Mouse (Mus musculus) midbrain, embryonic 16.5 days (tissue): ENCODE measurements around the gene Mfn1. TPM values are rescaled to one million over a fixed set of nuclear protein-coding genes. Genes with fewer than 3 reads are reported as not detected.
A peak's percentile ranks its signal among the peaks of the same experiment; 100 is the strongest.

ENCODE experiments used
- ATAC-seq: fragments of 200-750 bp; cut with Nextera tagmentation; 2 replicates; pipeline ENCODE4 v1.8.0; 2017; ENCODE audit warnings: moderate TSS enrichment
- H3K27ac ChIP-seq: fragments of 300-500 bp; sonication (generic); 2 replicates; pipeline ENCODE4 v1.5.1; 2014; ENCODE audit warnings: mild to moderate bottlenecking, low read length, mixed read lengths
- H3K27me3 ChIP-seq: fragments of 300-500 bp; sonication (generic); 2 replicates; pipeline ENCODE4 v1.6.1; 2014; ENCODE audit warnings: low read depth, low read length, mixed read lengths; ENCODE audit not compliant: control insufficient read depth, insufficient read depth
- H3K36me3 ChIP-seq: fragments of 300-500 bp; sonication (generic); 2 replicates; pipeline ENCODE4 v1.6.1; 2014; ENCODE audit warnings: mild to moderate bottlenecking, low read length, moderate library complexity, mixed read lengths; ENCODE audit not compliant: control insufficient read depth, insufficient read depth
- H3K4me1 ChIP-seq: fragments of 300-500 bp; sonication (generic); 2 replicates; pipeline ENCODE4 v1.6.1; 2014; ENCODE audit warnings: mild to moderate bottlenecking, low read length, mixed read lengths; ENCODE audit not compliant: control insufficient read depth, insufficient read depth
- H3K4me2 ChIP-seq: fragments of 300-500 bp; sonication (generic); 2 replicates; pipeline ENCODE4 v1.6.1; 2014; ENCODE audit warnings: mild to moderate bottlenecking, low read length, mixed read lengths
- H3K4me3 ChIP-seq: fragments of 300-500 bp; sonication (generic); 2 replicates; pipeline ENCODE4 v1.5.1; 2014; ENCODE audit warnings: low read depth, mild to moderate bottlenecking, low read length, moderate library complexity, mixed read lengths
- H3K9ac ChIP-seq: fragments of 300-500 bp; sonication (generic); 2 replicates; pipeline ENCODE4 v1.6.1; 2014; ENCODE audit warnings: low read depth, low read length, mixed read lengths
- H3K9me3 ChIP-seq: fragments of 300-500 bp; sonication (generic); replicated peaks from 2 replicates; pipeline ENCODE4 v1.6.1; 2014; ENCODE audit warnings: mild to moderate bottlenecking, low read length, mixed read lengths; ENCODE audit not compliant: control insufficient read depth, poor library complexity, severe bottlenecking
- WGBS: fragments of 180-500 bp; shearing (Covaris S2); extraction: QIAGEN DNeasy Blood & Tissue Kit; methylation state at CpG from one replicate; pipeline ENCODE4 v1.1.7; 2014; 5-methylcytosine and 5-hydroxymethylcytosine counted together
- polyA plus RNA-seq: library from polyadenylated mRNA; unstranded; fragments of >200 nt; fragmentation: Nextera tagmentation; extraction: Ambion mirVana; gene quantifications from 2 replicates; pipeline ENCODE4 v1.2.1, GENCODE M21; 2015

The Mfn1 gene
- 41.7 and 43.5 TPM in 2 replicates for polyA plus RNA-seq

- peak; percentile 100 for ATAC-seq
- Histone ChIP-seq H3K4me3 (peak within 1 kb of the TSS; percentile 90), H3K4me2 (peak within 1 kb of the TSS; percentile 76), H3K27ac (peak within 1 kb of the TSS; percentile 85), H3K9ac (peak within 1 kb of the TSS; percentile 79), H3K9me3 (no peaks in the 10 kb centered on the region), H3K27me3 (no peaks in the 10 kb centered on the region), H3K4me1 (peaks cover 13% of the 10 kb centered on the region), H3K36me3 (peaks cover 7% of the 10 kb centered on the region; the same call in 1 of the 2 replicates)
- 0% methylated on average over 37 of the region's 47 CpGs for WGBS
Measured at GRCm38 (mm10) chr3:32529303-32529898, at the start of gene Mfn1. TSS of gene Mfn1 (plus strand) at chr3:32529465.

- H3K4me1 ChIP-seq, result no peaks in the 10 kb centered on the region
- no peak overlapping the region for H3K9ac ChIP-seq
- H3K9me3 ChIP-seq, result no peaks in the 10 kb centered on the region
- H3K4me3 ChIP-seq, result no peak overlapping the region
- 91% methylated on average over 7 of the region's 7 CpGs for WGBS
- no peaks in the 10 kb centered on the region for H3K27me3 ChIP-seq
- no peak for ATAC-seq
- H3K4me2 ChIP-seq, result no peak overlapping the region
- H3K36me3 ChIP-seq, result no peaks in the 10 kb centered on the region
- no peak overlapping the region for H3K27ac ChIP-seq
Measured at GRCm38 (mm10) chr3:32479961-32480360, 49.3 kb upstream of the Mfn1 start.

GRCm38 (mm10) chr3:32483035-32483434 is 46.2 kb upstream of the Mfn1 start:
- Histone ChIP-seq H3K27ac (no peak overlapping the region), H3K36me3 (no peaks in the 10 kb centered on the region), H3K4me2 (no peak overlapping the region), H3K9ac (no peak overlapping the region), H3K4me1 (no peaks in the 10 kb centered on the region), H3K4me3 (no peak overlapping the region), H3K9me3 (no peaks in the 10 kb centered on the region), H3K27me3 (no peaks in the 10 kb centered on the region)
- ATAC-seq, result no peak
- WGBS, result 78% methylated on average over 3 of the region's 3 CpGs

GRCm38 (mm10) chr3:32486543-32486942 is 42.7 kb upstream of the Mfn1 start:
- no peak for ATAC-seq
- 83% methylated on average over 4 of the region's 4 CpGs for WGBS

DNA sequence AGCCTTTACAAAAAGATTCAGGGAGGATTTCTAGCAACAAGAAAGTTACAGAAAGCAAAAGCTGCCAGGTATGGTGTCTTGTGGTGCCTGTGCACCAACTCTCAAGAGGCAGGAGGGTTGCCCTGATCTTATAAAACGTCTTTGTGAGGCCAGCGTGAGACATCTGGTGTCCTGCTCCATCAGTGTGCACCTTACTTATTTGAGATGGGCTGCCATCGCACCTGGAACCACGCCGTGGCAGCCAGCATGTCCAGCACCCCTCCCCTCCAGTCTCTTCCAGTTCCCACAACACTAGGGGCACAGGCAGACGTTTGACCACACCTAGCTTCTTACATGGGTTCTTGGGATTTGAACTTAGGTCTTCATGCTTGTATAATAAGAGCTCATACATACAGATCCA is 41.1 kb upstream of the Mfn1 start:
- Histone ChIP-seq H3K4me1 (no peaks in the 10 kb centered on the region), H3K27me3 (no peaks in the 10 kb centered on the region), H3K4me3 (no peak overlapping the region), H3K9ac (no peak overlapping the region), H3K36me3 (no peaks in the 10 kb centered on the region), H3K4me2 (no peak overlapping the region), H3K27ac (no peak overlapping the region), H3K9me3 (no peaks in the 10 kb centered on the region)
- 85% methylated on average over 6 of the region's 6 CpGs for WGBS
- ATAC-seq, result no peak

More at GRCm38 (mm10) chr3:32486543-32486942, 42.7 kb upstream of the Mfn1 start:
- Histone ChIP-seq H3K4me2 (no peak overlapping the region), H3K9me3 (no peaks in the 10 kb centered on the region), H3K4me3 (no peak overlapping the region), H3K27me3 (no peaks in the 10 kb centered on the region), H3K9ac (no peak overlapping the region), H3K27ac (no peak overlapping the region), H3K4me1 (no peaks in the 10 kb centered on the region), H3K36me3 (no peaks in the 10 kb centered on the region)

GRCm38 (mm10) chr3:32490076-32490927 is 39.0 kb upstream of the Mfn1 start:
- Histone ChIP-seq H3K27ac (no peak overlapping the region), H3K9me3 (no peaks in the 10 kb centered on the region), H3K4me2 (no peak overlapping the region), H3K4me1 (no peaks in the 10 kb centered on the region), H3K27me3 (no peaks in the 10 kb centered on the region), H3K4me3 (no peak overlapping the region), H3K9ac (no peak overlapping the region), H3K36me3 (no peaks in the 10 kb centered on the region)
- WGBS, result 87% methylated on average over 15 of the region's 15 CpGs
- ATAC-seq, result no peak

DNA sequence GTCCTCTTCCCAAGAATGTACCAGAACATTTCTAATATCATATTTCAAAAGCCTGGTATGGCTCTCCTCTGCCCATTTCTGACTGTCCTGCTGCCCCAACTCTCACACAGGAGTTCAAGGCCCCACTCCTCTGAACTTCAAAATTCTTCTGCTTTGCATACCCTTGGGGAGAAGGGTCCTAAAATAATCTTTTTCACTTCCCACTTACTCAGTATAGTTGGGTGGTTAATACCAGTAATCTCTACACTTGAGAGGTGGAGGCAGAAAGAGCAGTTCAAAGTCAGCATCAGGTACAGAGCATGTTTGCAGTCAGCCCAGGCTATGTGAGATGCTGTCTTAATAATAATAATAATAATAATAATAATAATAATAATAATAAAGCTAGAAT is 38.3 kb upstream of the Mfn1 start:
- H3K4me1 ChIP-seq, result no peaks in the 10 kb centered on the region
- no peaks in the 10 kb centered on the region for H3K9me3 ChIP-seq
- no peak overlapping the region for H3K9ac ChIP-seq
- no peak for ATAC-seq
- no peak overlapping the region for H3K27ac ChIP-seq
- no peak overlapping the region for H3K4me3 ChIP-seq
- H3K36me3 ChIP-seq, result no peaks in the 10 kb centered on the region
- H3K27me3 ChIP-seq, result no peaks in the 10 kb centered on the region
- no peak overlapping the region for H3K4me2 ChIP-seq

- 81% methylated on average over 11 of the region's 11 CpGs for WGBS
- no peak within 1 kb of the TSS for H3K4me2 ChIP-seq
- H3K9ac ChIP-seq, result no peak within 1 kb of the TSS
- no peak within 1 kb of the TSS for H3K4me3 ChIP-seq
- no peaks in the 10 kb centered on the region; the same call in 1 of the 2 replicates for H3K4me1 ChIP-seq
- H3K36me3 ChIP-seq, result no peaks in the 10 kb centered on the region
- H3K27ac ChIP-seq, result no peak within 1 kb of the TSS
- no peak for ATAC-seq
- H3K9me3 ChIP-seq, result no peaks in the 10 kb centered on the region
- H3K27me3 ChIP-seq, result no peaks in the 10 kb centered on the region
Measured at GRCm38 (mm10) chr3:32492097-32493090, 36.9 kb upstream of the Mfn1 start, which contains the start of gene Kcnmb3. TSS of gene Kcnmb3 (minus strand) at chr3:32492231.
